Mouse (Mus musculus): ENCODE data around the gene Kifc1. TPM values are rescaled to one million over a fixed set of nuclear protein-coding genes. Genes with fewer than 3 reads are reported as not detected.

The Kifc1 gene
- total RNA-seq (2015) (9.0 and 12.9 TPM in 2 replicates), total RNA-seq (2017) (40.1 and 41.3 TPM in 2 replicates)

DNA sequence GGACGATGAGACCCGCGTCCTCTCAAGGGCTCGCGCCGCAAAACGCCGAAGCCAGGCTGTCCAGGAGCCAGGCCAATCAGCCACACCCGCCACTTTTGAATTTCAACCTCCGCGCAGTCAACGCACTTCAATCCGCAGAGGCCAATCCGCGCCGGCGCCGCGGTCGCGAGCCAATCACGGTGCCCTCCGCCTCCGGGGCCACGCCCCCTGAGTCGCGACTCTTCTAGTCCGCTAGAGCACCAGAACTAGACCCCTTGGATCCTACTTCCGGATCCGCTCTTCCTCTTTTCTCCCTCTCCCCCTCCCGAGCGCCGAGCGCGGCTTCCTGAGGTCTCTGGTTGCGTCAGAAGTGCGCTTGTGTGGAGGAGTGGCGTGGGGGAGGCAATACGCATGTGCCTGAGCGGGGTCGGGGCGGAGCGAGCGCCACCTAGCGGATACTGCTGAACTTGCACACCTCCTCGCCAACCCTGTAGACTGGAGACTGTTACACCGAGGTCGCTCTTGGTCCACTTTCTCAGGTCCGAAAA, at the start of gene Kifc1:
TSS of gene Kifc1 (minus strand) at position 129 of the 527 bp plus-strand sequence.
- ATAC-seq (ENCODE audit: poor library complexity, severe bottlenecking), result peak; percentile 99

DNA sequence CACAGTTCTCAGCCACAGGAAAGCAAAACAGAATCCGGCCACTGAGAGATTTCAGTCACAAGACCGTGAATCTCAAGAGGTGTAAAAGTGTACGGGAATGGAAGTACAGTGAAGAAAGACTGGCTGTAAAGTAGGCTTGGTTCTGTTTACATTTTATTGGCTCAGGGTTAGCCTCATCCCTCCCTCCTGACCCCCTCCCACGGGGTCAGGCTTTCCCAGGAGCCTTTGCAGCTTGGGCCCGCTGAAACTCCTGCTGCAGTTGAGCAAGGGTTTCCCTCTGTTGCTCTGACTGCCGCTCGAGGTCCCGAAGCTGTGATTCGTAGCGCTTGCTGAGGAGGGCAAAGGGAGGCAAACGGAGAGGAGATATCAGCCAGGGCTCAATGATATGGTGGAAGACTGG, 48.3 kb upstream of the Kifc1 start:
- ATAC-seq (ENCODE audit: poor library complexity, severe bottlenecking), result no peak

DNA sequence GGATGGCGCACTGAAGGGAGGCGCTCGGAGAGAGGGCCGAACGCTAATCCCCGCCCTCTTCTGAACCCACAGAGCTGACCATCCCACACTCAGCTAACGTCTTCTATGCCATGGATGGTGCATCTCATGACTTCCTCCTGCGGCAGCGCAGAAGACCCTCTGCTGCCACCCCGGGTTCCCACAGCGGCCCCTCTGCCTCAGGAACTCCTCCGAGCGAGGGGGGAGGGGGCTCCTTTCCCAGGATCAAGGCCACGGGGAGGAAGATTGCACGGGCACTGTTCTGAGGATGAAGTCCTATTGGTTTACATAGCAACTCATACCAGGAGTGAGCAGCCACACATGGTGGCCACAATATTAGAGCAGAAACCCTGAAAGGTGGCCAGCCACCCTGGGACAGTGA, 46.5 kb upstream of the Kifc1 start:
- ATAC-seq (ENCODE audit: poor library complexity, severe bottlenecking), result no peak

DNA sequence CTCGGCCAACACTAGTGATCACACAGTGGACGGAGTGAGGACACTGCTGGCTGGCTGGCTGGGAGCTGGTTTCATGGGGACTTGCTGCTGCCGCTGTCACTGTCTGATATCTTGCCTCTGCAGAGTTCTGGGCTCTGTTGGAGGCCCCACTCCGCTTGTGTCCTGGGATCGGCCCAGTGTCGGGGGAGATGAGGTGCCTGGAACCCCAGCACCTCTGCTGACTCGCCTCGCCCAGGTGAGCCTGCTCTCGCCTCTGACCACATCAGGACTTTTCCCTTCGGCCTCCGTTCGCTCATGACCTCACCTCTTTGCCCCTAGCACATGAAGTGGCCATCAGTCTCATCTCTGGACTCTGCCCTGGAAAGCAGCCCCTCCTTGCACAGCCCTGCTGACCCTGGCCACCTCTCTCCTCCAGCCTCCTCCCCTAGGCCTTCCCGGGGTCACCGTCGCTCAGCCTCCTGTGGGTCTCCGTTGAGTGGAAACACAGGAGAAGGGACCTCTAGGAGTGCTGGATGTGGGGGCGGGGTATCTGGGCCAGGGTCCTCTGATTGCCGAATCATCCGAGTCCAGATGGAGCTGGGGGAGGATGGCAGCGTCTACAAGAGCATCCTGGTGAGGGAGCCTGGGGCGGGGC, 45.1 kb upstream of the Kifc1 start:
- ATAC-seq (ENCODE audit: poor library complexity, severe bottlenecking), result no peak

DNA sequence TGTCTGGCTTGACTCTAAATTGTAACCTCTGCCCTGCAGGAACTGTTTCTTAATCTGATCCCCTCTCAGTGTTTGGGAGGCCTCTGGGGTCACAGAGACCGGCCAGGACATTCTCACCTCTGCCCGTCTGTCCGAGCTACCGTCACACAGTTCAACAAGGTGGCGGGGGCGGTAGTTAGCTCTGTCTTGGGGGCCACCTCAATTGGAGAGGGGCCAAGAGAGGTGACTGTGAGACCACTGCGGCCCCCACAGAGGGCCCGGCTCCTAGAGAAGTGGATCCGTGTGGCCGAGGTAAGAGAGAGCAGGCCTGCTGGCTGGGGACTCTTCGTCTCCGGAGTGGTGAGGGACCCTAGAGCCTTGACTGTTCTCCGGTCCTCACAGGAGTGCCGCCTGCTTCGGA, 42.5 kb upstream of the Kifc1 start:
- no peak for ATAC-seq (ENCODE audit: poor library complexity, severe bottlenecking)

DNA sequence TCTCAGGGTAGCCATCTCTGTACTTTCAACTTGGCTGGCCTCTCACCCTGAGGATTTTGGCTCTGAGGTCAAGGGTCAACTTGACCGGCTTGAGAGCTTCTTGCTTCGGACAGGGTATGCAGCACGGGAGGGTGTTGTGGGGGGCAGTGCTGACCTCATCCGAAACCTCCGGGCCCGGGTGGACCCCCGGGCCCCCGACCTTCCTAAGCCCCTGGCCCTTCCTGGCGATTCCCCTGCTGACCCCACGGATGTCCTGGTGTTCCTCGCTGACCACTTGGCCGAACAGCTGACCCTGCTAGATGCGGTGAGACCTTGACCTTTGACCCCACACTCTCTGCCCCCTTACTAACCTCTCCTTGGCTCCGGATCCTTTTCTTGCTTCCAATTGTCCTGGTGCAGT, 42.0 kb upstream of the Kifc1 start:
- ATAC-seq (ENCODE audit: poor library complexity, severe bottlenecking), result no peak

DNA sequence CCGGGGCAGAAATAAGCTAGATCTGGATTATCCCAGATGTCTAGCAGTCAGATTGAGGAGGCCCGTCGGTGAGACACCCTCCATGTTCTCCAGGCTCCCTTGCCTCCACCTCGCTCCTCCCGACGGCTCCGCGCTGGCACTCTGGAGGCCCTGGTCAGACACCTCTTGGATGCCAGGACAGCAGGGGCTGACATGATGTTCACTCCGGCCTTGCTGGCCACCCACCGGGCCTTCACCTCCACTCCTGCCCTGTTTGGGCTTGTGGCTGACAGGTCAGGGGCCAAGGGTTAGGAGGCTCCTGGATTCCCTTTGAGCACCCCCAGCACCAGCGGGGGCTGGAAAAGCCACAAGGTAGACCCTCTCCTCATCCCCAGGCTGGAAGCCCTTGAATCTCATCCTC, 41.5 kb upstream of the Kifc1 start:
- no peak for ATAC-seq (ENCODE audit: poor library complexity, severe bottlenecking)

DNA sequence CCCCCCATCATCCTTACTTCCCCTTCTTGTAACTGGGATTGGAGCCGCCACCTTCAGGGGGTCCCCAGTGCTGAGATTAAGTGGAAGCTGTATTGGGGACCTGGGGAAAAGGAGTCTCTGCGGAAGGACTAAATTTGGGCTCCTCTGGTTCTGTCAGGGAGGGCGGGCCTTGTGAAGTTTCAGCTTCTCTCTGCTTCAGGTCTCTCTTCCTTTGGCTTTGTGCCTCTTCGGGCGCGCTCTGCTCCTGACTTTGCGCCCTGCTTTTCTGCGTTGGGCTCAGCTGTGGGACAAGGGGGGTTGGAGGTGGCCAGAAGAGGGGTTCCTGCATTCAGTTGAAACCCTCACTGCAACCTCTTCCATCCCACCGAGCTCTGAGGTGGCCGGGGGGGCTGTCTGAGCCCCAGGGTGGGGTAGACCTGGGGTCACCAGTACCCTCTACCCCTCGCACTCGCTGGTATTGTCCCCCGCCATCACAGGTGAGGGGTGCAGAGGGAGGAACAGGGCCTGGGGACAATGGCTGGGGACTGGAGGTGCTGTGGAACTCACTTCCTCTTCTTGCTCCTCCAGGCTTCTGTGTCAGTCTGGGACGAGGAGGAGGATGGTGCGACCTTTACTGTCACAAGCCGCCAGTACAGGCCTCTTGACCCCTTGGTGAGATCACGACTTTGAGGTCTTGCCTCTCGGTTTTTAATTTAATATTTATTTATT, 40.9 kb upstream of the Kifc1 start:
- ATAC-seq (ENCODE audit: poor library complexity, severe bottlenecking), result 0 out of 2 replicates have a peak, but pooled peaks have one; percentile 3

DNA sequence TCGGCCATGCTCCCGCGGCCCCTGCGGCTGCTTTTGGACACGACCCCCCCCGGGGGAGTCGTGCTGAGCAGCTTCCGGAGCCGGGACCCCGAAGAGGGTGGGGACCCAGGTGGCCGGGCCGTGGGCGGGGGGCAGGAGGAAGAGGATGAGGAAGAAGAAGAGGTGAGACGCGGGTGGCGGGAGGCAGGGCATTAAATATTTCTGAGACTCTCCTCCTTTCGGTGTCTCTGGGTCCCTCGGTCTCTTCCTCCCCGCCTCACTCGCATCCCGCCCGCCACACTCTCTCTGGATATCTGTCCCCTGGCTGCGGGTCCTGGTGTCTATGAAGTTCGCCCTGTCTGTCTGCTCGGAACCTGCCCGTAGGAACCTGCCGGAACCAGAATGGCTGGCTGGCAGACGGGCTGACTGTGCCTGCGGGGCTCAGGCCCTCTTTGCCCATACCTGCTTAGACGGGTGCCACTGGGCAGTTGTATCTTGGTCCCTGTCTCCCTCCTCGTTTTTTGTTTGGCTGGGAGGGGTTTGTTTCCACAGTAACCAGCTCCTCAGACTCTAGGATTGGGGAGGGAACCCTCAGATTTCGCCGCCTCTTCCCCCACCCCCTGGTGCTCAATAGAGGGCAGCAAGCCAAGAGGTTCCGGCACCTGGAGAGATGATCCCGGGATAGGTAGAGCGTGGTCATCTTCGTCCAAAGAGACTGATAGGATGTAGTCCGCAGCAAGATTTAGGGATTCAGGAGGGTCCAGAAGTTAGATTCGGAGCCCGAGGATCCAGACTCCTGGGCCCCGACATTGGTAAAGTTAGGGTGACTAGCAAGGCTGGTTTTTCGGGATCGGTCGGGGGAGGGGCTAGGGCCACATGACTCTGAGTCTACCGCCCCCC, 40.1 kb upstream of the Kifc1 start:
- peak; percentile 30 for ATAC-seq (ENCODE audit: poor library complexity, severe bottlenecking)

DNA sequence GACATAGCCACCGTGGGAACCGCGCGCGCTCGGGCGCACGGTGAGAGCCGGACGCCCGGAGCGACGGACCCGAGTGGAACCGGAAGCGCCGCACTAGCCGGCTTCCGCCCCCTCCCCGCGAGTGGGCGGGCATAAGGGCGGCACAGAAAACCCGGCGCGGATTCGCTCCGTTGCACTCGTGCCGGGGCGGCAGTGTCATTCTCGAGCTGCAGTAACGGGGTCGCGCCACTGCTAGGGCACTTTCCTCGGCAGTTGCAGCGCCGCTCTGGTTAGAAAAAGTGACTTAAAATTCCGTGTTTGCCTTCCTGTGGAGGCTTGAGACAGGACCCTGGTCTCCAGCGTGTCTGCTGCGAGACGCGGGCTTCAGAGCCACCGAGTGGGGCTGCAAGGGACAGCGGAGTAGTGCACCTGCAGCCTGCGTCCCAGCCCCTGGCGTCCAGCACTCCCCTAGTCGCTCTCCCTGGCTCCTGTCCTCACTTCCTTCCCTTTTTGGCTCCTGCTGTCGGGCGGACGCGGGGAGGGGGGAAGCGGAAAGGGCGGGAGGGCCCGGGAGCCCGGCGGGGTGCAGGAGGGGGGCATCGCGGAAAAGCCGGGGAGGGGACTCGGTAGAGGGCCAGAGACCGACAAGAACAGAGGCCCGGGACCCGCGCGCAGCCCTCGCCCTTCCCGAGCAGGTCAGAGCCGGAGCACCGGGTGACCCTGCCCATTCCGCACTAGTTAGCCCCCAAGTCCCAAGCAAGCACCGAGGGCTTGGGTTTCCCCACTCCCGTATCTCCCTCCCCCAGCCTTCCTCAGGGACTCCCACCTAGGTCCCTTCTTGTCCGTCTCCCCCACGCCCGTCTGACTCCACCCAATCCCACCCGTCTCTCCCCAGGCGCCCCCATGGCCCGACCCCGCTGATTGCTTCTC, 39.2 kb upstream of the Kifc1 start, which contains the start of gene Rgl2:
TSS of gene Rgl2 (plus strand) at position 173 of the 909 bp plus-strand sequence.
- peak; percentile 84 for ATAC-seq (ENCODE audit: poor library complexity, severe bottlenecking)

DNA sequence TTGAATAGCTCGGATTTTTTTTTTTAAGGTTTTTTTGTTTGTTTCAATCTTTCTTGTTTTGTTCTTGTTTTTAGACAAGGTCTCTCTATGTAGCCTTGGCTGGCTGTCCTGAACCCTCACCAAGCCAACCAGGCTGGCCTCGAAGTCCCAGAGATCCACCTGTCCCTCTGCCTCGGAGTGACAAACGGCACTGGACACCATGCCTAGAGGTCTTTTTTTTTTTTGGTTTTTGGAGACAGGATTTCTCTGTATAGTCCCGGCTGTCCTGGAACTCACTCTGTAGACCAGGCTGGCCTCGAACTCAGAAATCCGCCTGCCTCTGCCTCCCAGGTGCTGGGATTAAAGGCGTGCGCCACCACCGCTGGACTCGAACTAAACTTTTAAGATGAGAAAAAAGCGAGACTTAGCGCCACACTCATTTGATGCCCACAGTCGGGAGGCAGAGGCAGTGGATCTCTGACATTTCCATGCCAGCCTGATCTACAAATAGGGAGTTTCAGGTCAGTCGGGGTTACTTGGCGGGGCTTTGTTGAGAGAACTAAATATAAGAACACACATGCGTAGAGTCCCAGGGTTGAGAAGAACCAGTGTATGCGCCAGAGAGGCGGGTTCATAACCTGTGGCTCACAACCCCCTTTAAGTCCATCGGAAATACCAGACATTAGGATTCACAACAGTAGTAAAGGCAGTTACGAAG, 37.9 kb upstream of the Kifc1 start:
- ATAC-seq (ENCODE audit: poor library complexity, severe bottlenecking), result no peak

DNA sequence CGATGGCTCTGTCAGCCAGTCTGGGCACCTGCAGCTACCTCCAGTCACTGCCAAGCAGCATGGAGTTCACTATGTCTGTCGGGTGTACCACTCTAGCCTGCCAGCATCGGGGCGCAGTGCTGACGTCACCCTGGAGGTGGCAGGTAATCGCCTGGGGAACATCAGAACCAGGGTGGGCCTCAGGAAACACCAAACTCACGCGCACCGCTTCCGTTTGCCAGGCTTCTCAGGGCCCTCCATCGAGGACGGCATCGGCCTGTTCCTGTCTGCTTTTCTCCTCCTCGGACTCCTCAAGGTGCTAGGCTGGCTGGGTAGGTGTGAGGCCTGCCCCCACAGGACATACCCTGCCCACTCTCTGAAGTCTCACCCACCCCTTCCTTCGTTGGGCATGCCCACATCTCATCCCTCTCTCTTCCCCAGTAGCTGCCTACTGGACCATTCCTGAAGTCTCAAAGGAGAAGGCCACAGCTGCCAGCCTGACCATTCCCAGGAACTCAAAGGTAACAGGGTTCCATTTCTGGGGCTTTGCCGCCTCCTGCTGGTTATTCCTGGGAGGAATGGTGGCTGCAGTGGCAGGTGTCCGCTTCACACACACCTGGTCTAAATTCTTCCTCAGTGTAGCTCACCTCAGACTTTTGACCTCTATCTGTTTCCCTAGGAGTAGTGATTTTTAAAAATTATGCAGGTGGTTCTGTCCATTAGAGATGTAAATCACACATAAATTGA, 35.9 kb upstream of the Kifc1 start:
- ATAC-seq (ENCODE audit: poor library complexity, severe bottlenecking), result no peak

DNA sequence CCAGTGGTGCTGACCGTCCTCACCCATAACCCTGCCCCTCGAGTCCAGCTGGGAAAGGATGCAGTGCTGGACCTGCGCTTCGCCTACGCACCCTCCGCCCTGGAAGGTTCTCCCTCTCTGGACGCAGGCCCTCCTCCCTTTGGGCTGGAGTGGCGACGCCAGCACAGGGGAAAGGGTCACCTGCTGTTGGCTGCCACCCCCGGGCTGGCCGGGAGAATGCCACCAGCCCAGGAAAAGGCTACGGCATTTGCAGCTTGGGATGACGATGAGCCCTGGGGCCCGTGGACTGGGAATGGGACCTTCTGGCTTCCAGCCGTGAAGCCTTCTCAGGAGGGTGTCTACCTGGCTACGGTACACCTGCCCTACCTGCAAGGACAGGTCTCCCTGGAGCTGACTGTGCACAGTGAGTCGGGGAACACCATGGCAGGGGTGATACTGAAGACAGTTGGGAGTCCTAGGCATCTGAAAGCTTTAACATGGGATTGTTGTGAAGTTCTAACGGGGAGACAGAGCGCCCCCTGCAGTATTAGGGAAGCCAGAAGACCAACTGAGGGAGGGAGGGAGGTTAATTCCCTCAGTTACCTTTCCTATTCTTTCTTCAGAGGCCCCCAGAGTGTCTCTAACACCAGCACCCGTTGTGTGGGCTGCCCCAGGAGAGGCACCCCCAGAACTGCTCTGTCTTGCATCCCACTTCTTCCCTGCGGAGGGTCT, 35.1 kb upstream of the Kifc1 start:
- no peak for ATAC-seq (ENCODE audit: poor library complexity, severe bottlenecking)

DNA sequence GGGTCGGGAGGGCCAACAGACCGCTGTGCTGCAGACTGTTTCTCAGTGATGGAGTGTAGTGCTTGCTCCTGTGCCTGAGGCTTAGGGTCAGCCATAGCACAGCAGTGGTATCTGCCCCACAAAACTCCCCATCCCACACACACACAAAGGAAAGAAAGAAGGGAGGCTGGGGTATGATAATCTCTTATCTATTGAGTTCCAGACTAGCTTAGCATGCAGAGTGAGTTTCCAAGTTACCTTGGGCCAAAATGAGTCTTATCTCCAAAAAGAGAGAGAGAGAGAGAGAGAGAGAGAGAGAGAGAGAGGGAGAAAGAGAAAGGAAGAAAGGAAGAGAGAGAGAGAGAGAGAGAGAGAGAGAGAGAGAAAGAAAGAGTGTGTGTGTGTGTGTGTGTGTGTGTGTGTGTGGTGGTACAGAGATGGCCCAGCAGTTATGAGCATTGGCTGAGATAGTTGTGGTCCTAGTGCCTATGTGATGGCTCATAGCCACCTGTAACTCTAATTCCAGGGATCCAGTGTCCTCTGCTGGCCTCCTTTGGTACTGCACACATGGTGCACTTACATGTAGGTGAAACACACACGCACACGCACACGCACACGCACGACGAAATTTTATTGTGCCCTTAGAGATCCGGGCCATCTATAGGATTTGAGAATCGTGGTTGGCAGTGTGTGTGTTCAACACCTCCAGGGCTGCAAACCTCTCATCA, 34.3 kb upstream of the Kifc1 start:
- no peak for ATAC-seq (ENCODE audit: poor library complexity, severe bottlenecking)

DNA sequence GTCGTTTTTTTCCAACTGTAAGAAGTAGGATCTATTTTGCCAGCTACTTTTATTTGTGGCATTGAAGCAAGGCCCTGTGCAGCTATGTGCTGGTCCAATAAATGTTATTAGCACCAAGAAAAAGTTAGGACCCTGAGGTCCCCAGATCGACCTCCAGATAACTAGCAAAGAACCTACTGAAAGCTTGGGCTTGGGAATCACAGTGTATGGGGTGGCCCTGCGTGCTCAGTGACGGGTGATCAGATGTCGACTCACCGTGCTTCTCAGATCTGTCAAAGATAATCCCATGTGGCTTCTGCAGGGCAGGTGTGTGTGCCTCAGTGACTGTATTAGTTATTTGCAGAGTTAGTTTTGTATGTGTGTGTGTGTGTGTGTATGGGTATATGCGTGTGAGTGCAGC, 30.9 kb upstream of the Kifc1 start:
- no peak for ATAC-seq (ENCODE audit: poor library complexity, severe bottlenecking)

DNA sequence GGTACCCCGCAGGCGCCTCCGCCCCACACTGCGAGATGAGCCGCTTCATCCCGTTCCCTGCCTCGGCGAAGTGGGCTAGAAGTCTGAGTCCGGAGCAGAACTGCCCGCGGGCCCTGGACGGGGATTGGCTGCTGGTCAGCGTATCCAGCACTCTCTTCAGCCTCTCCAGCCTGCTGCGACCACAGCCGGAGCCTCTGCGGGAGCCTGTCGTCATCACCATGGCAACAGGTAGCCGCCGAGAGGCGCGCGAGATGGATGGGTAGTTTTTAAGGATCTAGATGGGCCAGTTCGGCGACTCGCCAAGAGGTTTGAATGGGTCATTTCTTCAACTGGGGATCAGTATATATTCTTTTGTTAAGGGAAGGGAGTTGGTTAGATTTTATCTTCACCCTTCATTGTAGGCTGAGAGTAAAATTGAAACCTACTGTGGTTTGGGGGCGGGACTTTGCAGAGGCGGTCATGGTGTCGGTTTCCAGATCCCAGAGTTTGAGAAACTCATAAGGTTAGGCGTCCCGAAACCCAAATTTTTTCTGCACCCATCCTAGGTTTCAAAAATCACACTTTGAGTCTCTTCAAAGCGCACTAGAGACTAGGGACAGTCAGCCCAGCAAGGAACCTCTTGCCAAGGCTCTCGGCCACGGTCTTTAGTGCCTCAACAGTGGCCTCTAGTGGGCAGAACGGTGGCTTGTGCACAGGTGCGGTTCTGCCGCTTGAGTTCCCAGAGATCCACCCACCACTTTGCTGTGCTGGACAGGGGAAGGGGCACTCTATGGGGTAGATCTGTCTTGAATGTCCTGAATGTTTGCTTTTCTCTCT, 30.0 kb upstream of the Kifc1 start:
- peak; percentile 46 for ATAC-seq (ENCODE audit: poor library complexity, severe bottlenecking)

Measured in megakaryocyte, adult 5-6 weeks (primary cell).